Mouse (Mus musculus): Measurements from ENCODE around the gene Myb. TPM values are rescaled to one million over a fixed set of nuclear protein-coding genes. Genes with fewer than 3 reads are reported as not detected.
A peak's percentile ranks its signal among the peaks of the same experiment; 100 is the strongest.

The Myb gene
- total RNA-seq, 2 experiments from 2014 or later = 0.16 to 0.33 TPM

DNA sequence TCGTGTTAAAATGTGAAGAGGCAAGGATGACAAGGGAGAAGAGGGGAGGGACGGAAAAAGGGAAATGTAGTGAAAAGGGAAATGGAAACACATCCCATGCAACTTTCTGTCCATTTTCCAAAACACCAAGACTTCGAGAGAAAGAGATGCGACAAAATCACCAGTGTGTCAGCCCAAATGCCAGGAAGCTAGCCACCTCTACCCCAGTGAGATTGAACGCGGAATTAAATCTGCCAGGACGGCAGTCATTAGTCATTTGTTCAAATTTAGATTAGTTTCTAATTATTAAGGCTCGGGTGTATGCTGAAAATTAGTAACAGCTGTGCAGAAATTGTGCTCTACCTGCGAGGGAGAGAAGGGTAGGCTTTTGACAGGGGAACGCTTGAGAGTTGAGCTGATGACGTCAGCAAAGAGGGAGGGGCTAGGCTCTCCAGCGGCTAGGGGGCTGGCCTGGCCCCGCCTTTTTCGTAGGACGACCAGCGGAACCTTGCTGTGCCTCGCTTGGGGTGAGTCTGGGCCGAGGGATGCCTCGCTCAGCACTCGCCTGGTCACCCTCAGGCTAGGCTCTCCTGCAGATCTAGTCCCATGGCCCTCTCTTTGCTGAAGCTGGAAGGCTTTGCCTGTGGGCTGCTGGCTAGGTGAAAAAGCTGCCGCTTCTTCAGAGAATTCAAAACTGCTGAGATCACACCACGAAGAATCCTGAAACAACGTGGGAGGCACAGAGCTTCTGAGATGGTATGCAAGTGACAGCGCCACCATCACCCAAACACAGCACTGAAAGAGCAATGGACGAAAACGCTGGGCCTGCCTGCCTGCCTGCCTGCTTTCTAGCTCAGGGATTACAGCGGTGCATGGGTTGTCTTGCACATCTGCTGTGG lies 15.9 kb downstream of the Myb start:
- DNase-seq = peak; percentile 55
- intact Hi-C loops (cut with DNase I; ENCODE audit: low total_unique reads) = no loop called here

- no peak for DNase-seq
Measured at GRCm38 (mm10) chr10:21135297-21135696, 25.5 kb downstream of the Myb start.

GRCm38 (mm10) chr10:21130901-21131493 lies 29.8 kb downstream of the Myb start:
- intact Hi-C loops (cut with DNase I; ENCODE audit: low total_unique reads) = no loop called here
- DNase-seq = no peak

More at GRCm38 (mm10) chr10:21135297-21135696, 25.5 kb downstream of the Myb start:
- intact Hi-C loops (cut with DNase I; ENCODE audit: low total_unique reads) = no loop called here

DNA sequence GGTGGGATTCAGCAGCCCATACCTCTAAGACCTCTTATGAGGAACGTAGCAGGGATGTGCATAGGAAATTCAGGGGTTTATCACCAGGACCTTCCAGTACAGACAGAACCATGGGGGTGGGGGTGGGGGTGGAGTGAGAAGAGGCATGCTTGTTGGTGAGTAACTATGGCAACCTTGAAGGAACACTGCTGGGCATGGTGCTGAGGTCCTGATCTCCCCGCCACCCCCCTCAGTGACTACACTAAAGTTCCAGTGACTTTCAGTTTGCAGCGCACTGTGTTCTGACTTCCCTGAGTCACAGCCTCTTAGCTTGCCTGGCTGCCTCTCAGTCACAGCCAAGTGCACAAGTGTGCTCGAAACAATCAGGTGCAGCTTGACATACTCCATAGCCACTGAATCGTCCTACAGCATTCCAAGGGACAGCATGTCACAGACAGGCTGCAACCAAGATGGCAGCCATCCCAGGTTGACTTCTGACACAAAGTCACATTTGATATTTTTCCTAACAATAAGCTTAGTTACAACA lies 32.6 kb downstream of the Myb start:
- intact Hi-C loops (cut with DNase I; ENCODE audit: low total_unique reads) = no loop called here
- DNase-seq = no peak

- no peak for DNase-seq
- intact Hi-C loops (cut with DNase I; ENCODE audit: low total_unique reads) = no loop called here
Measured at GRCm38 (mm10) chr10:21118341-21118740, 42.4 kb downstream of the Myb start.

GRCm38 (mm10) chr10:21114459-21114858 lies 46.3 kb downstream of the Myb start:
- intact Hi-C loops (cut with DNase I; ENCODE audit: low total_unique reads) = no loop called here
- DNase-seq = no peak

DNA sequence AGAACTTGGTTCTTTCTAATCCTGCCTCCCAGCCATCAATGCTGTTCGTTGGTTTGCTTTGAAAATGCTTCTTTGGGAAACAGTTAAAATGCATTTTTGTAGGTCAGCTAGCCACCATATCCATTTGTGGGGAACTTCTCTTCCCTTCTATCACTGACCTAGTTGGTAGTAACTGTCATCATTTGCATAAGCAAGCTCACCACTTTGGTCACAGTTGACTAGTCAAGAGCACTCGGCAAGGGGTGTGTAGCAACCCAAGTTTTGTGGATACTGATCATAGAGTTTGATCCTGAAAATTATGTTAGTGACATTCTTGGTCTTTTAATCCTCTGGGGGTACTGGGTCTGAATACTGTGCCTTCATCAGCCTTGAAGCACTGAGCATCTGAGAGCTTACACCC lies 48.1 kb downstream of the Myb start:
- DNase-seq = no peak
- intact Hi-C loops (cut with DNase I; ENCODE audit: low total_unique reads) = no loop called here

DNA sequence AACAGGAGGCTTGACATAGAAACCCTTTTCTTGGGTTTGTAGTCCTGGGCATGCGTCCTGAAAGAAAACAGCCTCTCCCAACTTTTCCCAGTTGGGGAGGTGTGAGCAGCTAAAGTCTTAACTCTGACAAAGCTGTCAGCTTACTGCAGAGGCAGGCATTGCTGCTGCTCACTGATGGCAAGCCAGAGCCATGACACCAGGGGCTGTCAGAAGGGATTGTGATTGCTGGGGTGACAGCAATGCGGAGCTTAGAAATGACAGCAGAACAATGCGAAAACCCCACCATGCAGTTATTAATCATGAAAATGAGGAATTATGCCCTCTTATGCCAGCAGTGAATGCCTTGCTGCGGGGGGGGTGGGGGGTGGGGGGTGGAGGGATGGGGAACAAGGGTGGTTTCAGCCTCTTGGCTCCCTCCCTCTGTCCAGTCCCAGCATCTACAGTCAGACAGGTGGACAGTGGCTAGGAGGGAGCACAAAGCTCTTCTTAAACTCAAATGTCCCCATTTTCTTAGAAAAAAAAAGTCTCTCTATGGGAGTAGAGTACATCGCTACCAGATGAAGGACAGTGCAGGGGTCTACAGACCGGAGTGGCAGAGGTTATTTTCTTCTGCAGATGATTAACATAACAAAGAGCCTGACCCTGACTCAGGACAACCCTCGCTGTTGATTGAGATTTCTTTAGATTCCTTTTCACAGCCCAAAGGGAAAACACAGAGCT lies 51.3 kb downstream of the Myb start:
- intact Hi-C loops (cut with DNase I; ENCODE audit: low total_unique reads) = no loop called here
- DNase-seq = no peak

DNA sequence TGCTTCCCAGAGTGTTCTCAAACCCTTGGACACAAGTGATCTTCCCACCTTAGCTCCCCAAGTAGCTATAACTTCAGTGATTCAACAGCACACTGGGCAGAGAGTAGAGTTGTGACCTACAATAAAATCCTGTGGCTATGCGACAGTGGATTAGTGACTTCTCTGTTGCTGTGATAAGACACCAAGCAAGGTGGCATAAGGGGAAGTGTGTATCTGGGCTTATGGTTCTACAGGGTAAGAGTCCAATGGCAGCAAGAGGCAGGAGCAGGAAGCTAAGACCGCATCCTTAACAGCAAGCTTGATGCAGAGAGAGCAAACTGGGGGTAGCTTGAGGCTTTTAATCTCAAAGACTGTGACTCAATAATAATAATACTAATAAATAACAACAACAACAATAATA lies 52.0 kb downstream of the Myb start:
- intact Hi-C loops (cut with DNase I; ENCODE audit: low total_unique reads) = no loop called here
- no peak for DNase-seq

DNA sequence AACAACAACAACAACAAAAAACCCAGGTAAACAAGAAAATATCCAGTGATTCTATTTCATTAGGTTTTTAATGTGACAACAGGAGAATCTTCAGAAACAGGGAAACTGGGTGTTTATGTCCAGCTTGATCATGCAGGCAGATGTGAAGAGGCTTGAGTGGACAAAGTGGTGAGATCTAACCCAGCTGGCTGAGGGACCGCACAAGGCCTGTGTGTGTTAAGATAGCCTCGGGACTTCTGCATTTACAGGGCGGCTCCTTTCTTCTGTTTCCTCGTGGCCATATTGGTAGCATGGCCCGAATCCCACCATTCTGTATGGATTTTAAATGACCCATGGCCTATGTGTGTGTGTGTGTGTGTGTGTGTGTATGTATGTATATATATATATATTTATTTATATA lies 52.6 kb downstream of the Myb start:
- no peak for DNase-seq
- intact Hi-C loops (cut with DNase I; ENCODE audit: low total_unique reads) = no loop called here

GRCm38 (mm10) chr10:21105206-21105605 lies 55.6 kb downstream of the Myb start:
- intact Hi-C loops (cut with DNase I; ENCODE audit: low total_unique reads) = no loop called here
- DNase-seq = no peak

GRCm38 (mm10) chr10:21102689-21103088 lies 58.1 kb downstream of the Myb start:
- intact Hi-C loops (cut with DNase I; ENCODE audit: low total_unique reads) = no loop called here

DNA sequence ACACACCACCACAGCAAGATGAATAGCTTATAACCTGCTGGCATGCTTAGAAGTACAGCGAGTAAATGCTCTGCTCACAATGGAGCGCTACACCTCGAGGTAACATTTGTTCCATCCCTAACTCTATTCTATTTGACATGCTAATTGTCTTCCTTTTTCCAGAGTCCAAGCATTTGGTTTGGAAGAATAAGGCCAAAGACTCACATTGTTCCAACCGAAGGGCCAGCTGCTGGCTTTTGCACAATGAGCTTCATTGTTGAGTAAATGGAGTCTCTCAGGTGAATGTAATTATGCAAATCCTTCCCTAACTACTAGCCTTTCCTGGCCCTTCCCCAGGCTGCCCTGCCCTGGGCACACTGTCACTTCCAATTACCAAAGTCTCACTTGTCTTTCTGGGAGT lies 58.8 kb downstream of the Myb start:
- no peak for DNase-seq
- intact Hi-C loops (cut with DNase I; ENCODE audit: low total_unique reads) = no loop called here

More at GRCm38 (mm10) chr10:21102689-21103088, 58.1 kb downstream of the Myb start:
- DNase-seq = no peak

- DNase-seq = no peak
- intact Hi-C loops (cut with DNase I; ENCODE audit: low total_unique reads) = no loop called here
Measured at GRCm38 (mm10) chr10:21100646-21101249, 60.0 kb downstream of the Myb start.

- intact Hi-C loops (cut with DNase I; ENCODE audit: low total_unique reads) = no loop called here
- no peak for DNase-seq
Measured at GRCm38 (mm10) chr10:21099515-21099914, 61.3 kb downstream of the Myb start.

- intact Hi-C loops (cut with DNase I; ENCODE audit: low total_unique reads) = no loop called here
- DNase-seq = no peak
Measured at GRCm38 (mm10) chr10:21095541-21095940, 65.2 kb downstream of the Myb start.

- intact Hi-C loops (cut with DNase I; ENCODE audit: low total_unique reads) = no loop called here
- no peak for DNase-seq
Measured at GRCm38 (mm10) chr10:21094896-21095295, 65.9 kb downstream of the Myb start.

DNA sequence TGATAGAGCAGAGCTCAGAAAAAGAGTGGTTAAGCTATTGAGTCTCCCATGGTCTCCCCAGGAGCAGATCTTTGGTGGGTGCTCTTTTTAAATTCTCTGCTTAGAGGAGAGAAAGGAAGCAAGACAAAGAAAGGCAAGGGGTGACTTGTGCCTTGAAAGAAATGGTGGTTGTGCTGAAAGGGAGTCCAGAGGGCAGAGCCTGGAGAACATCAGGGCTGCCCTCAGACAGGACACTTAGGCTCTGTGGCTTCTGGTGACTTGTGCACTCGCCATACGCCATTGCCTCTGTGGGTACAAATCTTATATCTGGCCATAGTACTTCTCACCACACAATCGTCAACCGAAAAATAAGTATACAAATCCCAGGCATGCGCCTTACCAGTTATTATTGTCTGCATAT lies 67.5 kb downstream of the Myb start:
- no peak for DNase-seq
- intact Hi-C loops (cut with DNase I; ENCODE audit: low total_unique reads) = no loop called here

GRCm38 (mm10) chr10:21092501-21093270 lies 68.1 kb downstream of the Myb start:
- intact Hi-C loops (cut with DNase I; ENCODE audit: low total_unique reads) = no loop called here
- no peak for DNase-seq

All from gastrocnemius, postnatal 14 days (tissue).